Mouse (Mus musculus): ENCODE data around the gene Depp1.
"Not testable (repeated sequence)": the region's sequence is repeated elsewhere in the genome, so short reads cannot be mapped to it uniquely, and the experiment has no call there.

The Depp1 gene

DNA sequence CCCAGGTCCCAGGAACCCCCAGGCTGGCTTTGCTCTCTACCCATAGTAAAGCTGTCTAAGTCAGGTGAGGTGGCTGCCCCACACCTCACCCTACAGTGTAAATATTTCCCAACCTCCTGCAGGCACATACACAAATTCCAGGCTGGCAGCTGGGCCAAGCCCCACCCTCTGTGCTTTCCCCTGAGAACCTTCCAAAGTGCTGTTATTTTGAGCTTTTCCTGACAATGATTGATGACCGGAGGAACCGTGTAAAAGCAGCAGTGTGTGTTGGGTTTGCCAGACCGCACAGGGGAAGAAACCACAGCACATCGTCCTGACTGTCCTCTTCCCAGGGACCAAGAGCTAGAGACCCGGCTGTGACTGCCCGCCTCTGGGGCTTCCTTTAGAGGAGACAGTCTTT lies at the start of gene Depp1:
Depp1 (plus strand) TSS at position 204 of the 400 bp plus-strand sequence.
- DNase-seq (ENCODE audit: low spot score in 2 of 2), result no peak

GRCm38 (mm10) chr6:116600969-116601368 lies 49.4 kb upstream of the Depp1 start:
- DNase-seq (ENCODE audit: low spot score in 2 of 2), result not testable (repeated sequence)

DNA sequence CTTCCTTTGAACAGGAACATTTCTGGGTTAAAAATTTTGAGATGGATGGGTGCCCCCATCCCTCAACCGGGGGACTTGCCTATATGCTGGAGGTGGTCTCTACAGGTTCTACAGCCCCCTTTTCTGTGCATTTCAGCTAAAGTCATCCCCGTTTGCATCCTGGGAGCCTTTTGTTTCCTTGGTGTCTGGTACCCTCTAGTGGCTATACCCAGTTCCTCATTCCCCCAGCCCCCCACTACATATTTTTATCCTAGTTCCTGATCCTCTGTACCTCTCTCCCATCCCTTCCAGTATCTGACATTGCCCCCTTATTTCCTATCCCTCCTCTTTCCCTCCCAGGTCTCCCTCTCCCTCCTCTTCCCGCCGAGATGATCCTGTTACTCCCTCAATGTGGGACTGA lies 43.2 kb upstream of the Depp1 start:
- DNase-seq (ENCODE audit: low spot score in 2 of 2), result no peak

DNA sequence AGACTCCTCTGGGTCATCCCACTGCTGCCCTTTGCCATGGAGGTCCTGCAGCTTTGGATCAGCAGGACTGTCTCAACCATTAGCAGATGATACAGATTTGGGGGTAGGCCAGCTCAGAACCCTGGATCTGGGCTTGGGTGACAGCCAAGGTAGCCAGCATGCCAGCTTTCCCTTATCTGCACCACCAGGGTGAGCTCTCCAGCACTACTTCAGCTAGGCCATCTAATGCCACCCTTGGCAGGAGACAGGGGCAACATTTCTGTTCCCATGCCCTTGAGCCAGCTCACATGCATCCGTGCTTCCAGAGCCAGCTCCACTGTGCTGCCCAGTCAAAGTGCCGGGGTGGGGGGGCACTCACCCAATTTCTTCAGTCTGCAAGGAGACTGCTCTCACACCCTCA lies 34.7 kb upstream of the Depp1 start:
- no peak for DNase-seq (ENCODE audit: low spot score in 2 of 2)

DNA sequence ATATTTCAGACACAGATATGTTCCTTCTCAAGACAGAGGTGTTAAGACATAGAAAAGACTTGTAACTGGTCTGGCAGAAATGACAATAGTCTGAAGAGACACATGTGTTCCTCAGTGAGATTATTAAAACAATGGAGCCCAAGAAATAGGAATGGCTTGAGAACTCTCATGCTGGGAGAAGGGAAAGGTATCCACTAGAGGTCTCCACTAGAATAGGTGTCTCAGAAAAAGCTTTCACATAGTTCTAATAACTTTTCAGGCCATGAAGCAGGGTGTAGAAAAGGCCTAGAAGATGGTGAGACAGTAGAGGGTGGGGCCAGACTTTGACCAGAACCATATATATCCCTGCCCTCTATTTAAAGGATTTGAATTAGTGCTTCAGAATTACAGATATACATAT lies 32.3 kb upstream of the Depp1 start:
- no peak for DNase-seq (ENCODE audit: low spot score in 2 of 2)

DNA sequence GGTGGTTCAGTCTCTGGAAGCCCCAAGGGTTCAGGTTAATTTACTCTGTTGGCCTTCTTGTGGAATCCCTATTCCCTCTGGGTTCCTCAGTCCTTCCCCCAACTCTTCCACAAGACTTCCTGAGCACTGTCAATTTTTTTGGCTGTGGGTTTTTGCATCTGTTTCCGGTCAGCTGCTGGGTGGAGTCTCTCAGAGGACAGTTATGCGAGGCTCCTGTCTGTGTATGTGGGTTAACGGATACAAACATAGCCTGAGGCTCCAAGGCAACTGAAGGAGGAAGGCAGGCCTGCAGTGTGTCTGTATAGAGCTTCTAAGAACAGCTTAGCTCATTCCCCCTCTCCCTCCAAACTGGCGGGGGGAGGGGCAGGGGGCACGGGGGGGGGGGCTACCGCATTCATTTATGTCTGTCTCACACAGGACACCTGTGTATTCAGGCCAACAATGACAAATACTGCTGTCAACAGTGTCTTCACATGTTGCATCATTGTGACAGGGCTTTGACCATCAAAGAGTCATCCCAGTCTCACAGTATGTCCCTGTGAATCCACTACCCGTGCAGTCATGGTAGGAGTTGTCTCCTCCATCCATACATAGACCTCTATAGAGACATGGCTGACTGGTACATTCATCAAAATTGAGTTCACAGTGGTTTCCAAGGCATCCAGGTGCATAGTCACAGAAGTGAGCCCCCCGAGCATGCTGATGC lies 28.9 kb upstream of the Depp1 start:
- no peak for DNase-seq (ENCODE audit: low spot score in 2 of 2)

DNA sequence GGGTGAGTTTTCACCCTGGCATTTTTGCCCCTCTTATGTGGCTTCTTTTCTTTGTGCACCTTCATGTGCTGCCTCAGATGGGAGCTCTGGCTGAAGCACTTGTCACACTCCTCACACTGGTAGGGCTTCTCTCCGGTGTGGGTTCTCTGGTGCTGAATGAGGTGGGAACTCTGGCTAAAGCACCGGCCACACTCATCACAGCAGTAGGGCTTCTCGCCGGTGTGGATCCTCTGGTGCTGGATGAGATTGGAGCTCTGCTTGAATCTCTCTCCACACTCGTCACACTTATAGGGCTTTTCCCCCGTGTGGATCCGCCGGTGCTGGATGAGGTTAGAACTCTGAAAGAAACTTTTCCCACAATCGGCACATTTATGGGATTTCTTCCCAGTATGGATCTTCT lies 24.0 kb upstream of the Depp1 start:
- DNase-seq (ENCODE audit: low spot score in 2 of 2), result not testable (repeated sequence)

GRCm38 (mm10) chr6:116628095-116628494 lies 22.3 kb upstream of the Depp1 start:
- DNase-seq (ENCODE audit: low spot score in 2 of 2), result no peak

DNA sequence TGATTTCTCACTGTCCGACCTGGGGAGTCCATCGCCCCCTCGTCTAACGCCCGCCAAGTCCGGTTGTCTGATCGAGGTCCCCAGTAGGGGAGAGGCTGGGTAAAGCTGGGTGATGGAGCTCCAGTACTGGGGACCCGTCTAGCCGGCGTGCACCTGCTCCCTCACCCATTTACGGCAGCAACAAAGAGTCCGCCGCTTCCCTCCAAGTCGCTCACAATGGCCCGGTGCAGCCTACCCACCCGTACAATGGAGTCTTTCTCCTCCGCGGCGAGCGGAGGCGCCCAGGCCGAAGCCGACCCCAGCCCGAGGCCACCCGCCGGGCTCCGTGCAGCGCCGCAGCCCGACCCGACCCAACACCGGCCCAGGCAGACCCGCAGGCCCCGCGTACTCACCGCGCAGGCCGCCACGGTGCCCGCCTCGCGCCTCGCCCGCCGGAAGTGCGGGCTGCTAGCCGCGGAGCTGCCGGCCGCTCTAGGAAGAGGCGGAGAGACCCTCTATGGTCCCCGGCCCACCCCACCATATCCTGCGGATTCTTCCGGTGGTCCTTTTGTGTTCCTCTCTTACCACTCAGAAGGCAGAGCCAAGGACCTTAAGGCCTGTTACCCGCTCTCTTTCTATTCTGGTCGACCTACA lies 21.8 kb upstream of the Depp1 start, which contains the start of gene Zfp422:
Zfp422 (minus strand) TSS at position 461 of the 633 bp plus-strand sequence.
- peak in 1 of 2 experiments; percentile 46 for DNase-seq (ENCODE audit: low spot score in 2 of 2)

- DNase-seq (ENCODE audit: low spot score in 2 of 2), result no peak
These were observed 20.6 kb upstream of the Depp1 start for GRCm38 (mm10) chr6:116629766-116630165.

DNA sequence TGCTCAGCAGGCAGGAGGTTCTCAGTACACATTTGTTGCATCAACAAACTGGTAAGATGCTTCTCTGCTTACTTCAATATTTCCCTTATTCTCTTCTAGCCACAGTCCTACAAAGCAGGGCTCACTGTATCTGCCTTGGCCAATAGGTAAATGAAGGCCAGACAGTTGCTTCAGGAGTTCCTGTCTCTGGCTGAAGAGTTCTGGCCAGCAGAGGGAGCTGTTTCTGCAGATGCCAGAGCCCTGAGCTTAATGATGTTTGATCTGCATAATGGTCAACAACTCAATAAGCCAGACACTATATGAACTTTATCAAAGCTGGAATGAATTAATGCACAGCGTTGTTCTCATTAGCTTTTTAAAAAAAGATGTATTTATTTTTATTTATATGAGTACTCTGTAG lies 18.3 kb upstream of the Depp1 start:
- peak in 1 of 2 experiments; percentile 69 for DNase-seq (ENCODE audit: low spot score in 2 of 2)

DNA sequence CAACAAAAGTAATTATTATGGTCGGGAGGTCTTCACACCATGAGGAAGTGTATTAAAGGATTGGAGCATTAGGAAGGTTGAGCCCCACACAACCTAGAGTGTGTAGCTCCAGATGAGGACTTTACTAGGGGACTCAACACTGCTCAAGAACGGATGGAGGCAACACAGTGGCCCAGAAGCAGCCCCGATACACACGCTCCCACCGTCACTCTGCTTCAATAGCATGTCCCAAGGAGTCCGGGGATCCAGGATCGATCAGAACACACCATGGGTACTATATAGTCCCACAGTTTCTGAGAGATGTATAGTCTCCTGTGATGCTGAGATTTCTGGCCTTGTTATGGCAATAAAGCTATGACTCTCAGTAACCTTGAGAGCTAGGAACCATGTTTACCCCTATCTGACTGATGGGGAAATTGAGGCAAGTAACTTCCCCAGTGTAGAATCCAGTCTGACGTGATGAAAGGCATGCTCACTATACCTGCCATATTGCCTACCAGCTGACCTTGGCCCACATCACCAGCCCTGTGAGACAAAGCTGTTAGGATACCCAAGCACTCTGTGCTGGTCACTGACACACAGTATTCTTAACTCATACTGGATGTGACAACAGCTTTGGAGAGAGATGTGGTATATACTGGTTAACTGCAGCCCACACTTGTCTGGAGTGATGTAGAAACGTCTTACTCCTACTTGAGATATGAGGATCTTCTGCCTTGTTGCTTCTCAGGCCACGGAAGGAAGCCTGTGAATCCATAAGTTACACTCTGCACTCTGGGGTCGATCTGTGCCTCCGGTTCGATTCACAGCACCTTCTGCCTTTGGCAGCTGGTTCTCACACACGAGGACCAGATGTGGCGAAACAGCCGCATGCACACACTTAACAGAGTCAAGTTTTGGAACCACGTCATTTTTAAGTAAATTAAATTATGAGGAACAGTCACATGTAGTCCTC lies 16.4 kb upstream of the Depp1 start:
- no peak for DNase-seq (ENCODE audit: low spot score in 2 of 2)

GRCm38 (mm10) chr6:116635251-116636180 lies 14.9 kb upstream of the Depp1 start:
- no peak for DNase-seq (ENCODE audit: low spot score in 2 of 2)

DNA sequence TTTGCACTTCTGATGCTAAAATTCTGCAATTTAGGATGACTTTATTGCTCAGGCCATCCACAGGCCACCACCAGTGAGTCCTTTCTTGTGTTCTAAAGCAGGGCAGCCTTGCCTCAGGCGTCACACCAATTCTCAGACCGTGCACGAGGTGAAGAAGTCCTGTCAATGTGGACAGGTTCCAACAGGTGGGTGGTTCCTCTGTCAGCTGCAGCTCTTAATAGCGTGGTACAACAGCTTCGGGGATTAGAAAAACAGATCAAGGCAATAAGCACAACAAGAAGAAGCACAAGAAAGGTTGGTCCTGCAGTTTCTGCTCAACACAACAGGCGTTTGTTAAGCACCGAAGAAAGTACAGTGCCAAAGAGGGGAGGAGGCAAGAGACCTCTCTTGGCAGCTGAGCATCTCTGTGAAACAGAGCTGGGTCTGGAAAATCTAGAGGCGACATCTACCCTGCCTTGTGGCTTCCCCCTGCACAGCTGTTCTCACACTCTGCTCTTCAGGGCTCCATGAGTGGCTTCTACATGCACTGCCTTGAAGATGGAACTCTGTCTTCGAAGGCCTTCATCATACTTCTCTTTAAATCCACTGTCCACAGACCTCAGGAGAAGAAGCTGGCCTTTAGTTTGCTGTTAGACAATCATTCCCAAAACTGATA lies 13.7 kb upstream of the Depp1 start:
- no peak for DNase-seq (ENCODE audit: low spot score in 2 of 2)

DNA sequence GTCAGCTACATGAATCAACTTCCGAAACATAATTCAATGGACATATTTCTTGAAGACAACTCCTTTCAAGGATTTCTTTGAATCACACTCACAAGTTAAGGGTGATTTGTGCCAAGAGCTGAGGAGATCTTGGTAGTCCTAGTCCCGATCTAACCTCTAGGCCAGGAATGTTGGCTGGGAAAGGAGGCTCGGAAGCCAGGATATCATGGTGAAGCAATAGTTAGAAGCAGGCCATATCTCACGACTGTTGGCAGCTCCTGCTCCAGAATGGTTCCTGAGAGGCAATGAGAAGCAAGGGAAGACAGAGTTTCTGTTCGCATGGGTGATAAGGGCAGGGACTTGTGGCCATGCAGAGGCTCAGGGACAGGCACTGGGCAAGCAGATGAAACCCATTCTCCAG lies 12.9 kb upstream of the Depp1 start:
- no peak for DNase-seq (ENCODE audit: low spot score in 2 of 2)

DNA sequence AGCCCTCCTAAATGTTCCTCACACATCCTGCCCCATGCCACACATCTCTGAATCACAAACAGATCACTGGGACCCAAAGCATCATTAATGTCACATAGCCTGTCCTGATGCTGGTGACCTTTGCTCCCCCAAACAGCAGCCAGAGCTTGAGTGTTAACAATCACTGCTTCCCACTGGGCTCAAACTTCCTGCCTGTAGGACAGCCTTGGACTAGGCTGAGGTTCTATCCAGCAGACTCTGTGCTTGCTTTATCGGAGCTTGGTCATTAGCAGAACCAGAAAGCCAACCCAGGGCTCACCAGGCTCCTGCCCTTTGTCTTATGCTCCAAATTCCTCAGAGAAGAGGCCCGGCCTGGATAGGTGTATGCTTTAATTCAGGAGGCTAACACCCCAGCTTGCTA lies 11.5 kb upstream of the Depp1 start:
- DNase-seq (ENCODE audit: low spot score in 2 of 2), result no peak

GRCm38 (mm10) chr6:116639663-116640062 lies 10.7 kb upstream of the Depp1 start:
- DNase-seq (ENCODE audit: low spot score in 2 of 2), result no peak

GRCm38 (mm10) chr6:116642942-116643341 lies 7.5 kb upstream of the Depp1 start:
- peak; percentile 33 to 44 for DNase-seq (ENCODE audit: low spot score in 2 of 2)

DNA sequence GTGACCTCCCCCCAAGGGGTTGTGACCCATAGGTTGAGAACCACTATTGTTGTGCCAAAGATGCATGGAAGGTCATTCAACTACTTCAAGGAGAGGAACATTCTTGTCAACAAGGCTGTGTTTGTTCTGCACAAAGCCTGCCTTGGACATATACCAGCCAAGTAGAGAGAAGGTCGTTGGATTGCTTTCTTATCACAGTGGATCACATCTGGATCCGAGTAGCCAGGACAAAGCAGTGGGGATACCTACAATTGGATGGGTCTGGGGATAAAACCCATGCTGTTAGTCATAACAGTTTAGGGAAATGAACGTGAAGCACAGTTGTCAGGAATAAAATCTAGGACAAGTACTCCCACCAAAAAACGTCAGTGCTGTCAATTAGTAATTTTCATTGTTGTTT lies 6.5 kb upstream of the Depp1 start:
- no peak for DNase-seq (ENCODE audit: low spot score in 2 of 2)

DNA sequence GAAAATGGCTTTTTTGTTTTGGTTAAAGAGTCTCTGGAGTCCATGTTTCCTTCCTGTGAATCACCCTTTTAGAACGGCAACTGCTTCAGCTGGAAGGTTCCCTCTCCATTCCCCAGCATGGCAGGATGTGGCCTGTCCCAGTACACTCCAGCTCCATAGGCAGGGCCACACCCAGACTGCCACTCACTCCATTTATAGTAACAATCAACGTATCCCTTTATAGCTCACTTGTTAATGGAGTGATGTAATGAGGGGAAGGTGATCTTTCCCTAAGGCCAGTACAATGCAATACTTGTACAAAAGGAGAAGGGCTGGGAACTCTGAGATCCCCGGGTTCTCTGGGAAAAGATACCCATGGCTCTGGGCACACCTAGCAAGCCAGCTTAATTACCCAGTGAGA lies 6.1 kb upstream of the Depp1 start:
- no peak for DNase-seq (ENCODE audit: low spot score in 2 of 2)

DNA sequence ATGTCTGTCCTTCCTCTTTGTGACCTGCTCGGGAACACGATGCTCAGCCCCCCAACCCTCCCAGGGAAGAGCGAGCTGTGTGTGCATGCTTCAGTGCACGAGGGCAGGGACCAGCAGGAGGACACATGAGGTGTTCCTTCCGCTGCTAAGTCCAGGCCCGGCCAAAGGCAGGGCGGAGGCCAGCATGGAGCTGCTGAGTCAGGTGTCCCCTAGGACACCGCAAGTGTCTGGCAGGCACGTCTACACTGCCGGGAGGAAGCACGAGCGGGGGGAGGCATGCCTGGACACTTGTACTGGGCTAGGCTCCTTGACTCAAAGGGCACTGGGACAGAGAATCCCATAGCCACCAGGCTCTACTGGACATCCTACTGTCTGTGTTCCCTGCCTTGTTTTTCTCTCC lies 2.6 kb upstream of the Depp1 start:
- no peak for DNase-seq (ENCODE audit: low spot score in 2 of 2)
